Mouse (Mus musculus) hindbrain, embryonic 14.5 days (tissue): ENCODE measurements around the gene Rsph9. TPM values are rescaled to one million over a fixed set of nuclear protein-coding genes. Genes with fewer than 3 reads are reported as not detected.

ENCODE experiments used
- ATAC-seq: fragments of 200-750 bp; cut with Nextera tagmentation; 2 replicates; pipeline ENCODE4 v1.8.0; 2017; ENCODE audit warnings: moderate number of reproducible peaks, mild to moderate bottlenecking, moderate TSS enrichment, moderate library complexity; ENCODE audit not compliant: low FRiP score
- DNase-seq: peaks from one replicate; pipeline ENCODE4 v3.0.0-alpha.2; 2015; ENCODE audit warnings: low spot score
- H3K27ac ChIP-seq: fragments of 300-500 bp; sonication (generic); 2 replicates; pipeline ENCODE4 v1.5.1; 2014; ENCODE audit warnings: mild to moderate bottlenecking, moderate library complexity
- H3K27me3 ChIP-seq: fragments of 300-500 bp; sonication (generic); 2 replicates; pipeline ENCODE4 v1.6.1; 2014; ENCODE audit warnings: mild to moderate bottlenecking, low read length, mixed read lengths; ENCODE audit not compliant: control insufficient read depth, insufficient read depth
- H3K36me3 ChIP-seq: fragments of 300-500 bp; sonication (generic); replicated peaks from 2 replicates; pipeline ENCODE4 v1.6.1; 2014; ENCODE audit not compliant: control insufficient read depth, insufficient read depth
- H3K4me1 ChIP-seq: fragments of 300-500 bp; sonication (generic); replicated peaks from 2 replicates; pipeline ENCODE4 v1.6.1; 2014; ENCODE audit warnings: antibody characterized with exemption, low read length, mixed read lengths; ENCODE audit not compliant: control insufficient read depth, insufficient read depth
- H3K4me2 ChIP-seq: fragments of 300-500 bp; sonication (generic); replicated peaks from 2 replicates; pipeline ENCODE4 v1.6.1; 2014; ENCODE audit warnings: mild to moderate bottlenecking, moderate library complexity
- H3K4me3 ChIP-seq: fragments of 300-500 bp; sonication (generic); replicated peaks from 2 replicates; pipeline ENCODE4 v1.5.1; 2014; ENCODE audit warnings: mild to moderate bottlenecking, low read length
- H3K9ac ChIP-seq: fragments of 300-500 bp; sonication (generic); 2 replicates; pipeline ENCODE4 v1.6.1; 2014
- H3K9me3 ChIP-seq: fragments of 300-500 bp; sonication (generic); 2 replicates; pipeline ENCODE4 v1.6.1; 2016; ENCODE audit warnings: low read length; ENCODE audit not compliant: control insufficient read depth
- WGBS: fragments of 180-500 bp; shearing (Covaris S2); extraction: QIAGEN DNeasy Blood & Tissue Kit; methylation state at CpG from one replicate; pipeline ENCODE4 v1.1.7; 2014; 5-methylcytosine and 5-hydroxymethylcytosine counted together
- polyA plus RNA-seq: library from polyadenylated mRNA; unstranded; fragments of >200 nt; fragmentation: Nextera tagmentation; extraction: Ambion mirVana; gene quantifications from 2 replicates; pipeline ENCODE4 v1.2.1, GENCODE M21; 2014

Rsph9 gene
- polyA plus RNA-seq, 1 experiment from 2014 or later = 50.3 TPM

DNA sequence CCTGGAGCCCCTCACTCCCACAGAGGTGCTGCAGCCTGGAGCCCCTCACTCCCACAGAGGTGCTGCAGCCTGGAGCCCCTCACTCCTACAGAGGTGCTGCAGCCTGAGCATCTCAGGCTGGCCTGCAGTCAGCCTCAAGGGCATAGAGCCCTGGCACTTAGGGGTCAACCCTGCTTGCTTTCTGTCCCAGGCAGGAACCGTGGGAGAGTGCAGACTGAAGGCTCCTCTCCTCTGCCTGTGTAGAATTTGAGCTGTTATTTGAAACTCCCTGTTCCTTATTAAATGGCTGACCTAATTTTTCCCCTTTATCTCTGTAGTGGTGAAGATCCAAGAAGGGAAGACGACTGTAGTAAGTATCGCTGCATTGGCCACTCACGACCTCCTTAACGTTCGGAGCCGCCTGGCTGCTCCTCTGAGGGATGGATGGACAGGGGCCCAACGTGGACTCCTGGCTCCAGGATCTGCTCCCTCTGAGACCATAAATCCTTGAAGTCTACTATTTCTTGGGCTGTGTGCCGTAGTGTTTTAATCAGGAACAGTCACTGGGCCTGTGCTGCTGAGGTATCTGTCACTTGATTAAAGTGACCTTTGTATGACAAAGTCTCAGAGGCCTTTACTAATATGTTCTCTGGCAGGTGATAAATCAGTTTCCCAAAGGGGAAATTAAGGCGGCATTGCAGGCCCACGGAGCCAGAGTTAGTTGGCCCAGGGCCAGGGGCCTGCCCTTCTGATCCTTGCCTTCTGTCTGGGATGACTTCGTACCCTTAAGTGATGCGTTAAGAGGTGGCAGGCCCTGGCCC, 26.2 kb downstream of the Rsph9 start:
- DNase-seq = no peak
- Histone ChIP-seq H3K4me1 (no peaks in the 10 kb centered on the region), H3K9me3 (no peaks in the 10 kb centered on the region), H3K4me2 (no peak overlapping the region), H3K27me3 (no peaks in the 10 kb centered on the region), H3K36me3 (peaks cover 40% of the 10 kb centered on the region), H3K9ac (no peak overlapping the region), H3K27ac (no peak overlapping the region), H3K4me3 (no peak overlapping the region)
- no peak for ATAC-seq
- WGBS = 75% methylated on average over 13 of the region's 13 CpGs

DNA sequence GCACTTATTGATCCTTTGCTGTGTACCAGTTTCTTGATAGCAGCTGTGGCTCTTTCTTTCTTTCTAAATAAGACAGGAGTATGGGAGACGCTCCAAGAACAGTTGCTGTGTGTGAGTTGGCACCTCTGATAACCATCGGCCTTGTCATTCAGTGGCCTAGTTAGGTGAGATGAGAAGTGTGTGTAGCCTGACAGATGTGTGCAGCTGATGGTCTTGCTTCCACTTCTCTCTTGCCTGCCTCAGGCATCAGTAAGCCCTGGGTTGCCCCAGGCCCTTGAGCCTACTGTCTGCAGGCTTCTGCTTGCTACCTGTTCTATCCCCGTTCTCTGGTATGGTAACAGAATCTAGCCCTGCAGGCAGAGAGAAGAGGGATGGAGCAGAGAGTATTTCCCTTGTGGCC, 27.1 kb downstream of the Rsph9 start:
- Histone ChIP-seq H3K36me3 (peaks cover 31% of the 10 kb centered on the region), H3K4me1 (no peaks in the 10 kb centered on the region), H3K27me3 (no peaks in the 10 kb centered on the region), H3K27ac (no peak overlapping the region), H3K9ac (no peak overlapping the region), H3K9me3 (no peaks in the 10 kb centered on the region), H3K4me2 (no peak overlapping the region), H3K4me3 (no peak overlapping the region)
- no peak for DNase-seq
- WGBS = 91% methylated on average over 3 of the region's 3 CpGs
- ATAC-seq = no peak

DNA sequence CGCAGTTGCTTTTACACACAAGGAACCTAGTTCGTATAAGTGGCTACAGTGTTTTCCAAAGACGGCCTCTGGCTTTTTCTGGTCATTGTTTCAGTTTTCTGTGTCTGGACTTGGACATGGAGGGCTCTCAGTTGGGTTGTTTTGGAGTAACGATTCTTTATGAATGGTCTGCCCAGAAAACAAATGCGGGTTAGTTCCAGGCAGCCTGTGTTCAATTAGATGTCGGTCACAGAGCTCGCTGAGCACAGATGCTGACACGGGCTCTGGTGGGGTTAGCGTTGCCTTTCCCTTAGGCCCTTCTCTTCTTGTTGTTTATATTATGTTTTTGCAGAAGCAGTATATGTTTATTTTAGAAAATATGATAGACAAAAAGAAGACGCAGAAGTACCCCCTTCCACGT, 27.9 kb downstream of the Rsph9 start:
- ATAC-seq (no peak), DNase-seq (no peak)
- no peak overlapping the region for H3K4me2 ChIP-seq
- no peaks in the 10 kb centered on the region for H3K9me3 ChIP-seq
- peaks cover 29% of the 10 kb centered on the region for H3K36me3 ChIP-seq
- no peak overlapping the region for H3K9ac ChIP-seq
- no peak overlapping the region for H3K4me3 ChIP-seq
- peaks cover 6% of the 10 kb centered on the region for H3K4me1 ChIP-seq
- H3K27ac ChIP-seq = no peak overlapping the region
- 85% methylated on average over 11 of the region's 11 CpGs for WGBS
- H3K27me3 ChIP-seq = no peaks in the 10 kb centered on the region

DNA sequence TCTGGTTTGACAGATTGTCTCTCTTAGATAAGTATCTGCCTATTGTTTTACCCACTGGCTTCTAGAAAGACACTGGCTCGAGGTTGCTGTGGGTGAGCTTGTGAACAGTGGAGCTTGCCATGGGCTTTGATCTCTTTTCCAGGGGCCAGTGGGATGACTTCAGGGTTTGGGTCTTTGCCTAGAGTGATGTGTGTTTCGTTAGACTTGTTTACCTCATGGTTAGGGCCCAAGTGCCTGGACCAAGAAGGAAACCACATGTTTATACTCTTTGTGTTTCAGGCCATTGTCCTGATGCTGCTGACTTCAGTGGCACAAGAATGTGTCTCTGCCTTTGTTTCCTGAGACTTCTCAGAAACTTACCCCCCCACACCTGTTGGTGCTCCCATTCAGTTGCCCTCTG, 28.5 kb downstream of the Rsph9 start:
- H3K4me2 ChIP-seq = no peak overlapping the region
- peaks cover 6% of the 10 kb centered on the region for H3K4me1 ChIP-seq
- no peaks in the 10 kb centered on the region for H3K9me3 ChIP-seq
- H3K27me3 ChIP-seq = no peaks in the 10 kb centered on the region
- H3K9ac ChIP-seq = no peak overlapping the region
- DNase-seq (no peak), ATAC-seq (no peak)
- WGBS = 53% methylated on average over 2 of the region's 2 CpGs
- peaks cover 28% of the 10 kb centered on the region for H3K36me3 ChIP-seq
- H3K27ac ChIP-seq = no peak overlapping the region
- H3K4me3 ChIP-seq = no peak overlapping the region

DNA sequence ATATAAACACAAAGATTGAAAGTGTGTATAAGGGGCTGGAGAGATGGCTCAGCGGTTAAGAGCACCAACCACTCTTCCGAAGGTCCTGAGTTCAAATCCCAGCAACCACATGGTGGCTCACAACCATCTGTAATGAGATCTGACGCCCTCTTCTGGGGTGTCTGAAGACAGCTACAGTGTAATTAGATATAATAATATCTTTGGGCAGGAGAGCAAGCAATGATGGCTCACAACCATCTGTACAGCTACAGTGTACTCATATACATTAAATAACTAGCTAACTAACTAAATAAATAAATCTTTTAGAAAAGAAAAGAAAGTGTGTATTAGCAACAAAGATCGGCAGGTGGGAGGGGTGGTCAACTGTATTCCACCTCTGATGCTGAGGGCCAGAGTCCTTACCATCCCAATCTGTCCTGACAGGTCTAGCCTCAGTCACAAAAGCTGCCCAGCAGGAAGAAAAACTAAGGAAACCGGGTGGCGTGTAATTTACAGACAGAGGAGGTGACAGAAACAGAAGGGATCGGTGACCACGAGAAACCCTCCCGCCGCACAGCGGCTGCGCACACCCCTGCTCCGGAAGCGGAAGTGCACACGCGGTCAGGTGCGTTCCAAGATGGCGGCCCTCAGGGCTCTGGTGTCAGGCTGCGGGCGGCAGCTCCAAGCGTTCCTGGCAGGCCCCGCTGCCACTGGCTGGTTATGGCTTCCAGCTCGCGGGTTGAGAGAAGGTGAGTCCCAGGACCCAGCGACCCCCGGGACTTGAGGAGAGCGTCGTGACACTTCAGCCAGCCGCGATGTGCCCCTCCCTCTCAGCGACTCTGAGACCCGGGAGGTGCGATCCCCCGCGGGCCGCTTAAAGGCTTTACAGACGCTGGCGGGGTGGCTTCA, 33.4 kb downstream of the Rsph9 start, which contains the start of gene Mrps18a:
Gene Mrps18a (plus strand): TSS at position 585 of the 888 bp plus-strand sequence.
- peak; percentile 89 for DNase-seq
- peak; percentile 98 for ATAC-seq
- H3K36me3 ChIP-seq = no peaks in the 10 kb centered on the region
- peak within 1 kb of the TSS; percentile 59 for H3K4me2 ChIP-seq
- H3K9ac ChIP-seq = peak within 1 kb of the TSS; percentile 69
- H3K4me3 ChIP-seq = peak within 1 kb of the TSS; percentile 61
- H3K27ac ChIP-seq = peak within 1 kb of the TSS; percentile 88
- H3K27me3 ChIP-seq = peaks cover 11% of the 10 kb centered on the region; the same call in 1 of the 2 replicates
- H3K9me3 ChIP-seq = no peaks in the 10 kb centered on the region
- peaks cover 6% of the 10 kb centered on the region for H3K4me1 ChIP-seq
- WGBS = 6% methylated on average over 38 of the region's 38 CpGs

DNA sequence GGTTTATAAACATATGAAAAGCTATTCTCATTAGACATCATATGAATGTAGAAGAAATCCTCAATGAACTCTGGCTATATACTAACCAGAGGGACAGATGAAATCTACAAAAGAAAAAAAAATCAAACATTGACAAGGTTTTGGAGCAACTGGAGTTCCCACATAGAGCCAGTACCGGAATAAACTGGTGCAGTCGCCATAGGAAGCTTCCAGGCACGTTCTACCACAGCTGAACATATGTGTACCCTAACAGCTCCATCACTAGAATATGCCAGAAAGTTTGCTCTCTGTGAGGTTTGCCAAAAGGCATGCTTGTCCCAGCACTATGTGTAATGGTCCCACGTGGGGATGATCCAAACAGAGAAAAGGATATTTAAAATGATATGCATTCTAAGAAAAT, 35.7 kb downstream of the Rsph9 start:
- Histone ChIP-seq H3K9ac (no peak overlapping the region), H3K4me2 (no peak overlapping the region), H3K36me3 (no peaks in the 10 kb centered on the region), H3K4me1 (peaks cover 6% of the 10 kb centered on the region), H3K9me3 (no peaks in the 10 kb centered on the region), H3K4me3 (no peak overlapping the region), H3K27ac (no peak overlapping the region), H3K27me3 (peaks cover 11% of the 10 kb centered on the region; the same call in 1 of the 2 replicates)
- 83% methylated on average over 4 of the region's 4 CpGs for WGBS
- DNase-seq (no peak), ATAC-seq (no peak)

DNA sequence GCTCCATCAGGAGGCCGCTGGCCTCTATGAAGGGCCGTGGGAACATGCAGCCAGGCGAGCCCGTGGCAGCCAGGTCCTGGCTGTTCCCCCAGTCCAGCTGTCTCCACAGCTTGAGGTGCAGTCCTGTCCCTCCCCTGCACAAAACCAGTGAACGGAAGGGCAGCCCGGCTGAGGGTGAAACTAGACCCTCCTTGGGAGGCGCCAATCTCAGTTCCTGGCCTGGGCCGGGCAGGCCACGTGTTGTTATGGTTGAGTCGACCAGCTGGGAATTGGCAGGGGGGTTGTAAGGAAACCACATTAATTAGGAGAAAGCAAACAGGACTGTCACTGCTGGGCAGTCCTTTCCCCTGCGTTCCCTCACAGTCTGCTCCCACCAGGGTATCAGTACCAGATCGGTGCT, 39.5 kb downstream of the Rsph9 start:
- Histone ChIP-seq H3K4me3 (no peak overlapping the region), H3K9ac (no peak overlapping the region), H3K4me2 (no peak overlapping the region), H3K27me3 (peaks cover 8% of the 10 kb centered on the region; the same call in 1 of the 2 replicates), H3K4me1 (no peaks in the 10 kb centered on the region), H3K9me3 (no peaks in the 10 kb centered on the region), H3K36me3 (no peaks in the 10 kb centered on the region), H3K27ac (no peak overlapping the region)
- 35% methylated on average over 12 of the region's 12 CpGs for WGBS
- ATAC-seq (no peak), DNase-seq (no peak)

DNA sequence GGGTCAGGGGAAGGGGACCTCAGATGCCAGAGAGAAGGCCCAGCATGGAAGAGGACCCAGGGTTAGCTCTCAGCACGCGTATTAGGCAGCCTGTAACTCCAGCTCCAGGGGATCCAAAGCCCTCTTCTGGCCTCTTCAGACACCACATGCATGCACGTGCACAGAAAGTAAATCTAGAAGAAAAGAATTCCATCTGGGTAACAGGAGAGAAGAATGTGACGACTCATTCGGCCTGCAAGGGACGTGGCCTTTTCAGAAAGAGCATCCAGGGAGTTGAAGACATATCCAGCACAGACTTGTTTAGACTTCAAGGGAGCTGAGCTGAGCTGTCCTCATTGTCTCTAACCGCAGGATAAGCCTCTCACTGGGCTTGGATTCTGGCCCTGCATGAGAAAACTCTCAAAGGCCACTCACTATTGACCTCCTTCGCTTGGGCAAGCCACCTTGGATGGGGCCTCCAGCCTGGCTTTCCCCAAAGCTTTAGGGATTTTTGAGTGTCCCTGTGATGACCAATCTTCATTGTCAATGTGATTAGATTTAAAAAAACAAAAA, 41.3 kb downstream of the Rsph9 start:
- Histone ChIP-seq H3K36me3 (no peaks in the 10 kb centered on the region), H3K27me3 (no peaks in the 10 kb centered on the region), H3K4me1 (no peaks in the 10 kb centered on the region), H3K9me3 (no peaks in the 10 kb centered on the region), H3K4me2 (no peak overlapping the region), H3K9ac (no peak overlapping the region), H3K4me3 (no peak overlapping the region), H3K27ac (no peak overlapping the region)
- ATAC-seq = no peak
- 42% methylated on average over 8 of the region's 8 CpGs for WGBS
- DNase-seq = no peak

DNA sequence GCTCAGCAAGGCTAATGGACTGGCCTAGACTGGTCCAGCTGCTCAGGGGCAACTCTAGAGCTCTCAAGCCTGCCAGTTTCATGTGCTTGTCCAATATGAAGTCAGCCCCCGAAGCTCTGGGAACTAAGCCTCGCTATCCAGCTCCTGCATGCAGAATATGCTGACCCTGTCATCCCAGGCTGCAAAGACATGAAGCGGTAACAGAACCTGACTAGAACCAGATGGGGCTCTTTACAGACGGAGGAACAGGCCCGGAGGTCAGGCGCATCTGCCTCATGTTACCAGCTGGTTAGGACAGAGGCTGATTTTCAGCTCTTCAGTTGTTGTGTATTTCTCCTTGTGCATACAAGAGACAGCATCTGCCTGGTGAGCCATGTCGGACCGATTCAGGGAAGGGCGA, 42.1 kb downstream of the Rsph9 start:
- no peak for ATAC-seq
- no peak overlapping the region for H3K9ac ChIP-seq
- H3K36me3 ChIP-seq = no peaks in the 10 kb centered on the region
- 78% methylated on average over 9 of the region's 9 CpGs for WGBS
- H3K27ac ChIP-seq = no peak overlapping the region
- DNase-seq = no peak
- H3K27me3 ChIP-seq = no peaks in the 10 kb centered on the region
- no peaks in the 10 kb centered on the region for H3K4me1 ChIP-seq
- H3K4me3 ChIP-seq = no peak overlapping the region
- H3K9me3 ChIP-seq = no peaks in the 10 kb centered on the region
- no peak overlapping the region for H3K4me2 ChIP-seq
